Mouse (Mus musculus) heart, postnatal 0 days (tissue): ENCODE measurements at regions not wholly inside any gene's neighbourhood (a gene's known extent, or its start where the extent isn't known, plus 50 kb on each side); places are given as distances from the start of the nearest gene placed in this dataset.
A peak's percentile ranks its signal among the peaks of the same experiment; 100 is the strongest.

ENCODE experiments used
- ATAC-seq: fragments of 200-750 bp; cut with Nextera tagmentation; 2 replicates; pipeline ENCODE4 v1.8.0; 2017; ENCODE audit warnings: low read depth, moderate number of reproducible peaks, moderate library complexity; ENCODE audit not compliant: insufficient read depth
- DNase-seq: peaks from one replicate; pipeline ENCODE4 v3.0.0-alpha.2; 2016; ENCODE audit warnings: low spot score
- H3K27ac ChIP-seq: fragments of 300-500 bp; sonication (generic); 2 replicates; pipeline ENCODE4 v1.5.1; 2014; ENCODE audit warnings: low read depth, mild to moderate bottlenecking
- H3K27me3 ChIP-seq: fragments of 300-500 bp; sonication (generic); 2 replicates; pipeline ENCODE4 v1.6.1; 2014; ENCODE audit warnings: low read length, mixed read lengths; ENCODE audit not compliant: control insufficient read depth, insufficient read depth
- H3K36me3 ChIP-seq: fragments of 300-500 bp; sonication (generic); replicated peaks from 2 replicates; pipeline ENCODE4 v1.6.1; 2014; ENCODE audit warnings: low read length, mixed read lengths; ENCODE audit not compliant: control insufficient read depth, insufficient read depth
- H3K4me1 ChIP-seq: fragments of 300-500 bp; sonication (generic); 2 replicates; pipeline ENCODE4 v1.6.1; 2014; ENCODE audit warnings: antibody characterized with exemption; ENCODE audit not compliant: control insufficient read depth, insufficient read depth
- H3K4me2 ChIP-seq: fragments of 300-500 bp; sonication (generic); 2 replicates; pipeline ENCODE4 v1.6.1; 2014; ENCODE audit warnings: low read depth, mild to moderate bottlenecking, low read length, moderate library complexity
- H3K4me3 ChIP-seq: fragments of 300-500 bp; sonication (generic); 2 replicates; pipeline ENCODE4 v1.5.1; 2014; ENCODE audit warnings: low read depth, low read length
- H3K9ac ChIP-seq: fragments of 300-500 bp; sonication (generic); replicated peaks from 2 replicates; pipeline ENCODE4 v1.6.1; 2014; ENCODE audit warnings: low read depth, low read length, mixed read lengths
- H3K9me3 ChIP-seq: fragments of 300-500 bp; sonication (generic); replicated peaks from 2 replicates; pipeline ENCODE4 v1.6.1; 2016; ENCODE audit warnings: low read length; ENCODE audit not compliant: control insufficient read depth
- CTCF ChIP-seq: IDR thresholded peaks from 2 replicates; pipeline ENCODE4 v1.5.1; 2016; ENCODE audit warnings: antibody characterized with exemption, control low read depth, low read depth
- EP300 ChIP-seq: IDR thresholded peaks from 2 replicates; pipeline ENCODE4 v1.6.1; 2016; ENCODE audit warnings: antibody characterized with exemption, low read depth
- WGBS: fragments of 180-500 bp; shearing (Covaris S2); extraction: QIAGEN DNeasy Blood & Tissue Kit; methylation state at CpG from one replicate; pipeline ENCODE4 v1.1.7; 2014; 5-methylcytosine and 5-hydroxymethylcytosine counted together

- DNase-seq (no peak), ATAC-seq (no peak)
- no peak for TF ChIP-seq EP300
- TF ChIP-seq CTCF = no peak
- Histone ChIP-seq H3K9ac (no peak overlapping the region), H3K9me3 (no peaks in the 10 kb centered on the region), H3K27ac (no peak overlapping the region), H3K4me2 (no peak overlapping the region), H3K4me1 (no peaks in the 10 kb centered on the region; the same call in 1 of the 2 replicates), H3K27me3 (no peaks in the 10 kb centered on the region), H3K36me3 (no peaks in the 10 kb centered on the region), H3K4me3 (no peak overlapping the region)
- WGBS = 48% methylated on average over 4 of the region's 4 CpGs
Measured at GRCm38 (mm10) chrX:99316410-99317056, 154.5 kb downstream of the Pja1 start.

GRCm38 (mm10) chrX:99299110-99299509 is 163.2 kb downstream of the Efnb1 start:
- ATAC-seq (no peak), DNase-seq (no peak)
- TF ChIP-seq EP300 (no peak), CTCF (no peak)
- Histone ChIP-seq H3K9me3 (no peaks in the 10 kb centered on the region), H3K27me3 (no peaks in the 10 kb centered on the region), H3K4me2 (no peak overlapping the region), H3K27ac (no peak overlapping the region), H3K4me1 (no peaks in the 10 kb centered on the region), H3K9ac (no peak overlapping the region), H3K4me3 (no peak overlapping the region), H3K36me3 (no peaks in the 10 kb centered on the region)
- 59% methylated on average over 6 of the region's 6 CpGs for WGBS

- ATAC-seq = no peak
- Histone ChIP-seq H3K27ac (no peak overlapping the region), H3K4me1 (0 out of 2 replicates have a peak, but pooled peaks cover 5% of the 10 kb centered on the region), H3K4me3 (no peak overlapping the region), H3K36me3 (no peaks in the 10 kb centered on the region), H3K4me2 (no peak overlapping the region), H3K27me3 (no peaks in the 10 kb centered on the region), H3K9me3 (no peaks in the 10 kb centered on the region), H3K9ac (no peak overlapping the region)
- 50% methylated on average over 8 of the region's 8 CpGs for WGBS
- TF ChIP-seq CTCF (no peak), EP300 (no peak)
- DNase-seq = no peak
Measured at GRCm38 (mm10) chrX:99294726-99295125, 158.8 kb downstream of the Efnb1 start.

GRCm38 (mm10) chrX:99293967-99294366 is 158.0 kb downstream of the Efnb1 start:
- DNase-seq (no peak), ATAC-seq (no peak)
- Histone ChIP-seq H3K27ac (no peak overlapping the region), H3K4me3 (no peak overlapping the region), H3K36me3 (no peaks in the 10 kb centered on the region), H3K9me3 (no peaks in the 10 kb centered on the region), H3K4me2 (no peak overlapping the region), H3K27me3 (no peaks in the 10 kb centered on the region), H3K9ac (no peak overlapping the region), H3K4me1 (0 out of 2 replicates have a peak, but pooled peaks cover 5% of the 10 kb centered on the region)
- TF ChIP-seq CTCF (no peak), EP300 (no peak)
- WGBS = 68% methylated on average over 6 of the region's 6 CpGs

- H3K9ac ChIP-seq = no peak overlapping the region
- H3K36me3 ChIP-seq = no peaks in the 10 kb centered on the region
- DNase-seq = peak; percentile 72
- peak overlapping the region; percentile 87 for H3K27ac ChIP-seq
- WGBS = 36% methylated on average over 11 of the region's 11 CpGs
- no peaks in the 10 kb centered on the region for H3K9me3 ChIP-seq
- no peak overlapping the region for H3K4me2 ChIP-seq
- ATAC-seq = peak; percentile 39
- TF ChIP-seq CTCF (no peak), EP300 (no peak)
- 0 out of 2 replicates have a peak, but pooled peaks cover 5% of the 10 kb centered on the region for H3K4me1 ChIP-seq
- H3K27me3 ChIP-seq = no peaks in the 10 kb centered on the region
- no peak overlapping the region for H3K4me3 ChIP-seq
Measured at GRCm38 (mm10) chrX:99292758-99293157, 156.8 kb downstream of the Efnb1 start.

GRCm38 (mm10) chrX:99291965-99292364 is 156.0 kb downstream of the Efnb1 start:
- TF ChIP-seq EP300 = no peak
- TF ChIP-seq CTCF = no peak
- no peak overlapping the region for H3K9ac ChIP-seq
- DNase-seq (no peak), ATAC-seq (no peak)
- no peak overlapping the region for H3K4me3 ChIP-seq
- H3K9me3 ChIP-seq = no peaks in the 10 kb centered on the region
- H3K27me3 ChIP-seq = no peaks in the 10 kb centered on the region
- H3K36me3 ChIP-seq = no peaks in the 10 kb centered on the region
- WGBS = 34% methylated on average over 5 of the region's 5 CpGs
- peak overlapping the region; percentile 87 for H3K27ac ChIP-seq
- H3K4me1 ChIP-seq = peaks cover 12% of the 10 kb centered on the region; the same call in 1 of the 2 replicates
- H3K4me2 ChIP-seq = no peak overlapping the region
